Mouse (Mus musculus): ENCODE measurements around the gene Gabpa. TPM values are rescaled to one million over a fixed set of nuclear protein-coding genes. Genes with fewer than 3 reads are reported as not detected.

Gene Gabpa
- total and polyA plus RNA-seq, 2 experiments from 2014 or later = 19.7 to 21.1 TPM

- TF ChIP-seq EP300 (IDR thresholded peaks at IDR 0.05; ENCODE audit: low read depth) (no peak), CTCF (IDR thresholded peaks at IDR 0.05; ENCODE audit: low read depth) (no peak)
- Histone ChIP-seq H3K4me2 (ENCODE audit: low read depth, low read length) (no peak overlapping the region), H3K4me3 (ENCODE audit: low read depth, low read length) (no peak overlapping the region), H3K27me3 (ENCODE audit: control insufficient read depth, insufficient read depth, low read length) (no peaks in the 10 kb centered on the region), H3K4me1 (ENCODE audit: control insufficient read depth, insufficient read depth) (no peaks in the 10 kb centered on the region), H3K36me3 (replicated peaks; ENCODE audit: control insufficient read depth, insufficient read depth, low read length) (no peaks in the 10 kb centered on the region), H3K27ac (ENCODE audit: low read depth) (no peak overlapping the region), H3K9ac (replicated peaks; ENCODE audit: low read depth, low read length) (no peak overlapping the region), H3K9me3 (replicated peaks; ENCODE audit: control insufficient read depth, low read length) (no peaks in the 10 kb centered on the region)
- DNase-seq (ENCODE audit: low spot score) (no peak), ATAC-seq (ENCODE audit: insufficient read depth, low read depth) (no peak)
- 83% methylated on average over 8 of the region's 8 CpGs for WGBS
Observed at GRCm38 (mm10) chr16:84911477-84912165, 76.9 kb downstream of the Gabpa start.

Other genes with a start within 250 kb of the Gabpa start
- 24.8 and 43.2 TPM in 2 replicates for gene Mrpl39, start 99.2 kb upstream of the Gabpa start, total RNA-seq (2014; rRNA removed; ENCODE audit: low replicate concordance)
- 48.9 and 50.6 TPM in 2 replicates for gene Mrpl39, start 99.2 kb upstream of the Gabpa start, polyA plus RNA-seq (2015; fragmentation: Nextera tagmentation; extraction: Ambion mirVana)
- gene Jam2, start 60.8 kb upstream of the Gabpa start, total RNA-seq (2014; rRNA removed; ENCODE audit: low replicate concordance) = 20.0 and 28.0 TPM in 2 replicates
- 17.4 and 20.1 TPM in 2 replicates for gene Jam2, start 60.8 kb upstream of the Gabpa start, polyA plus RNA-seq (2015; fragmentation: Nextera tagmentation; extraction: Ambion mirVana)
- gene Atp5j, start 700 bp downstream of the Gabpa start, total RNA-seq (2014; rRNA removed; ENCODE audit: low replicate concordance) = 301 and 405 TPM in 2 replicates
- 3,491 and 3,728 TPM in 2 replicates for gene Atp5j, start 700 bp downstream of the Gabpa start, polyA plus RNA-seq (2015; fragmentation: Nextera tagmentation; extraction: Ambion mirVana)